Mouse (Mus musculus) adipose tissue, adult 10 weeks (tissue): ENCODE results near the gene Washc3. TPM values are rescaled to one million over a fixed set of nuclear protein-coding genes. Genes with fewer than 3 reads are reported as not detected.

Experiments
- polyA plus RNA-seq: library from polyadenylated mRNA; stranded (reverse); fragments of 350-450 nt; fragmentation: Illumina TruSeq; extraction: RNeasy Lipid Tissue Mini Kit (QIAGEN cat#74804); gene quantifications from one replicate; pipeline ENCODE4 v1.2.3, GENCODE M21; 2014; ENCODE audit warnings: low read depth, low replicate concordance

Gene Washc3
- 55.9 TPM for polyA plus RNA-seq

GRCm38 (mm10) chr10:88200951-88201638, at the start of gene Washc3:
Gene Washc3 (plus strand): TSS chr10:88201093.

Other genes with a start within 250 kb of the Washc3 start
- gene Pmch, start 110.0 kb upstream of the Washc3 start, polyA plus RNA-seq: not detected
- gene Parpbp, start 54.2 kb upstream of the Washc3 start, polyA plus RNA-seq: 0.94 TPM
- gene Nup37, start 54.1 kb upstream of the Washc3 start, polyA plus RNA-seq: 8.7 TPM
- gene Dram1, start 178.0 kb downstream of the Washc3 start, polyA plus RNA-seq: 58.7 TPM
- 20.7 TPM for gene Gnptab, start 178.0 kb downstream of the Washc3 start, polyA plus RNA-seq